Mouse (Mus musculus): ENCODE data around the gene Enc1.

Gene Enc1

DNA sequence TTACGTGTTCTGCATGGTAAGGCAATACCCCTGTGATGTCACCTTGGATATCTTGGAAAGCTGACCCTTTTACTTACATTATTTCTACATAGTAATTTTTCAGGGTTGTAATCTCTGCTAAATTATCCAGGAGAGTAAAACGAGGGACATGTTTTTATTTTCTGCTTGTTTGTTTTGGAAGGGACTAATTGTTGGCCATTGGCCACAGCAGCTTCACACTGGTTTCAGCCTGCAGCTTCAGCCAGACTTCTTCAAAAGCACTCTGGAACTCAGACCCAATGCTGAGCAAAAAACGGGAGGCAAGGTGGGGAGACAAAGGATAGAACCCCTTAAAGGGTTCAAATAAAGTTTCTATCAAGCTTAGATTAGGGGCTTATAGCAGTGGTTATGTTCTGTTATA, 10.8 kb upstream of the Enc1 start:
- no peak for DNase-seq

DNA sequence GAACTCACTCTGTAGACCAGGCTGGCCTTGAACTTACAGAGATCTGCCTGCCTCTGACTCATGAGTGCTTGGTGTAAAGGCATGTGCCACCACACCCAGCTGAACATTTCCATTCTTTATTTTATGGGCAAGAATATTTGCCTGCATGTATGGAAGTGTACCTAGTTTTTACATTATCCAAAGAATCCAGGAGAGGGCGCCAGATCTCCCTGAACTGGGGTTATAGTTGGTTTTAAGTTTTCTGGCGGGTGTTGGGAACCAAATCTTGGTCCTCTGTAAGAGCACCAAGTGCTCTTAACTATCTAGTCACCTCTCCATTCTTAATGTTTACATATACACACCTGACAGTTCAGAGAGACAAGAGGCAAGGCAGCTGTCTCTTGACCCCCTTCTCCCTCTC, 7.8 kb upstream of the Enc1 start:
- peak; percentile 26 for DNase-seq

DNA sequence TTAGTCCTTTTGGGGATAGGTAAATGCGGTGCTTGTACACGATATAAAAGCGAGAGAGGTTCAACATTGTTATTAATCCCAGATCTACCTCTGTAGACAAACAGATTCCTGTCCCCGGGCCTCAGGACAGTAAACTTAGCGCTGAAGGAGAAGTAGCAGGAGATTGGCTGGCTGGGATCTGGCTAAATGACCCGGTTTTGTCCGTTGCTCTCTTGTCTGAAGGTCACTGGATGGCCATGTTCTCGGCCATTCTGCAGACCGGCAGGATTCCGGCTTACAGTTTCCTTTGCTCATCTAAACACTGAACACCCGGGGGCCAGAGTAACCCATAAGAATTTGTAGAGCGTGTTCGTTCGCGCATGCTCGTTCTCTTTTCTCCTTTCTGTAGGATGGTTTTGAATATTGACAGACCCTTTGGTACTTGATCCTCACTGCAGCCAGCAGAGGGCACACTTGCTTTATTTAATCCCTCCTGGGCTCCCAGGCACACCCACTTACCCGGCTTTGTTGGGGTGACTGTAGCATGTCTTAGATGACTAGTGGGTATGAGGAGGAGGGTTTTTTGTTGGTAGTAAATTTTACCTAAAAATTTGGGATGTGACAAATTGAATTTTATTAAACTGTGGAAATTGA, 6.0 kb upstream of the Enc1 start:
- DNase-seq = peak; percentile 91

DNA sequence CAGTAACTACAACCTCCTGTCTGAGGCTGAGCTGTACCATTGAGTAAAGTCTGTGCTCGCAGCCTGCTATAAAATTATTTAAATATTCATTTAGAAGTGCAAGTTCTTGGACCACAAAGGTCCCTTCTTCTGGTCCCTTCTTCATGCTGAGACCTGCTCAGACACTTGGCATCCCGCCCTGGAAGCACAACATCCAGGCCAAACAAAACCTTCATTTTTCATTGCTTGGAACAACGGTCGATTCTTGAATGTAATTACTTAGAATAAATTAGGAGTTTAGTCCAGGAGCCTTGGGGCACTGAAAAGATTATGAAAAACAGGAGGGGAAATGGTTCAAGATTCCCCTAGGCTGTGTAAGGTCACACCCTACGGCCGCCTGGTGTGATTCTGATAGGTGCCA, 5.0 kb upstream of the Enc1 start:
- no peak for DNase-seq

- no peak for DNase-seq
Measured at GRCm38 (mm10) chr13:97237700-97238099, 3.2 kb upstream of the Enc1 start.

- peak; percentile 16 for DNase-seq
Measured at GRCm38 (mm10) chr13:97238181-97238981, 2.5 kb upstream of the Enc1 start.

DNA sequence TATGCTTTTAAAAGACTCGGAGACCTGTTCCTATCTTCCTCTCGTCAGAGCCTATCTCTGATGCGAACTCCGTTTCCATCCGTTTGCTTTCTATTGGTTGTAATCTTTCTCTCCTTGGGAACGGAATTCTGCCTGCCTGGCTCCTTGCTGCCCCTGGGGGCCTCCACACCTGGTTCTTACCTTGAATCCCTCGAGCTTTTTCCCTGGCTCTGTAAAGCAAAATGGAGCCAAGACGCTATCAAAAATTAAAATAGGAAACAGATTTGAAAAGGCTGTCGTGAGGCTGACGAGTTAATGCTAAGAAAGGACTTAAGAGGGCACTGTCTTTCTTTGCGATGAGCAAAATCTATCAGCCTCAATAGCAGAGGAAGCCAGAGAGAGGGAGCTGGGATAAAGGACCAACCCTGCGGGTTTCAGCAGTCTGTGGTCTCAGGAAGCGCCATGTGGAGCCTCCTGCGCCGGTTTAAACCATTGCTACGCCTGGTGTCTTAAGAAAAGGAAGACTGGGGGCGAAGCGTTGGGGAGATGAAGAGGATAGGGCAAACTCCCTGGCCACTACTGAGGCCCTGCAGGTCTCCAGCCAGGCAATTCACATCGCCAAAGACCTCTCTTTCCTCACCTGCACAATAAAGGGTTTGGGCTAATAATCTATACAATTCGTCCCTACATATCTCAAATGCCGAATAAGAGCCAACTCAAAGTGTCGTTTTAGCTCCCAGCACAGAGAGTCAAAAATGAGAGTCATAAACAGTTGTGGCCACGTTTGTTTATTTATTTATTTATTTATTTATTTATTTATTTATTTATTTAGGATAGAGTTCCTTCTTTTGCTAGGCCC, 1.3 kb upstream of the Enc1 start:
- DNase-seq = peak; percentile 68

DNA sequence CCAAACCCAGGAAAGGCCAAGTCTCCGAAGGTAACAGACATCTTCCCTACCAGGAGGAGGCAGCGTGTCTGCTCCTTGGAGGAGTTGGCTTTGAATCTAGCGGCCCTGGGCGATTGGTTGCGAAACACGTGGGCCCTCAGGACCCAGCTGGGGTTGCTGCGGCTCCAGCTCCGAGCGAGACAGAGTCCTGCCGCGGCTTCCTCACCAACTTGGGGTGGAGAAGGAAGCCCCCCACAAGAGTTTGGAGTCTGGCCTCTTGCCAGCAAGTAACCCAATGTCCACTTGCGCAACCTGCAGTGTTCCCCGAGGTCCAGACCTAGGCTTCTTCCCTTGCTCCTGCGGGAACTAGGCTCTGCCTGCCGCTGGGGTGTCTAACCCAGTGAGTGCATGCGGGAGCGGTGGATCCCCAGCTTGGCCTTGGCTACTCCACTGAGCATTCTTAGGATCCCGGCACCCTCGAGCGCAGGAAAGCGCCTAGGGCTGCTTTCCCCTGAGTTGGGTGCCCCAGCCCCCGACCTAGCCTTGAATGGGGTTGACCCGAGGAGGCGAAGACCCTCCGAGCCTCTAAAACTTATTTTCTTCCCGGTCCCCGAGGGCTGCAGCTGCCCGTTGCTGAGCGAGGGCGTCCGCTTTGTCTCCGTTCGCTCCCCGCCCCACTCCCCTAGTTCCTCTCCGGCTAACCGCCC, 483 bp upstream of the Enc1 start:
- peak; percentile 87 for DNase-seq

DNA sequence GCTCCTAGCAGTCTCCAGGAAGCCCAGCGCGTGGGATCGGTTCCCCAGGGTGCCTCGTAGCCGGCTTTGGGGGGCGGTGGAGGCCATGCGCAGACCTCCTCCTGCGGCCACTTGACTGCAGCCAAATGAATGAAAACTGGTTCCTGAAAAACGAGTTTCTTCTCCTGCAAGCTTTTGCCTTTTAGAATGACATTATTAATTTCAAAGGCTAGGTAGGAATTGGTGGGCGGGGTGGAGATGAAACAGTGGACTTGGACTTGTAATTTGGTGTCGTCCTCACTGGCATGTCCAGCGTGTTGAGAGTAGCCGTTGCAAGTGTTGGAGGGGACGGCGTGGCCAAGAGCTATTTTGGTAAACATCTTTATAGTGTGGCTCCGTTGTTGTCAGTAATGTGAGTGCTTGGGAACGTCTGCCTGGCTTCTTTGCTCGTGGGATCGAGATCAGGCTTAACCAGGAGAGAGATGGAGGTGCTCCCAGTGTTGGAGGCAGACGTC, 929 bp downstream of the Enc1 start:
- no peak for DNase-seq

DNA sequence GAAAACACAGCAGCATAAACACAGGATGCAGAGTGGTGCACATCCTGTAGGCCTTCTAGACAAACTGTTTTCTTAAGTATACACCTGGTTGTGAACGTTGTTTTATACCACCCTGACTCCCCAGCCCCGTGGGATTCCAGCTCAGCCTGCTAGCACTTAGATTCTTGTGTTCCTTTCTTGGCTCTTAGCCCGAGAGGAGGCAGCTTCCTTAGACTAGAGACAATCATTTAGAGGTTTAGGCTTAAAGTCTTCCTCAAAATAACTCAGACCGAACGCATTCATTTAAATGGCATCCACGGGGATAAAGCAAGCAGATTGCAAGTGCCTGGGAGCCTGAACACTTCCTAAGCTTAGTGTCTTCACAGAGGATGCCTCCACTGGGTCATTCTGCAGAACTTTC, 1.8 kb downstream of the Enc1 start:
- peak; percentile 20 for DNase-seq

GRCm38 (mm10) chr13:97243962-97244711, 3.2 kb downstream of the Enc1 start:
- no peak for DNase-seq

GRCm38 (mm10) chr13:97244712-97245105, 3.8 kb downstream of the Enc1 start:
- no peak for DNase-seq

GRCm38 (mm10) chr13:97245157-97245556, 4.3 kb downstream of the Enc1 start:
- DNase-seq = no peak

GRCm38 (mm10) chr13:97246217-97246616, 5.3 kb downstream of the Enc1 start:
- no peak for DNase-seq

- DNase-seq = no peak
Measured at GRCm38 (mm10) chr13:97247754-97248153, 6.8 kb downstream of the Enc1 start.

- peak; percentile 43 for DNase-seq
Measured at GRCm38 (mm10) chr13:97249051-97249461, 8.2 kb downstream of the Enc1 start.

DNA sequence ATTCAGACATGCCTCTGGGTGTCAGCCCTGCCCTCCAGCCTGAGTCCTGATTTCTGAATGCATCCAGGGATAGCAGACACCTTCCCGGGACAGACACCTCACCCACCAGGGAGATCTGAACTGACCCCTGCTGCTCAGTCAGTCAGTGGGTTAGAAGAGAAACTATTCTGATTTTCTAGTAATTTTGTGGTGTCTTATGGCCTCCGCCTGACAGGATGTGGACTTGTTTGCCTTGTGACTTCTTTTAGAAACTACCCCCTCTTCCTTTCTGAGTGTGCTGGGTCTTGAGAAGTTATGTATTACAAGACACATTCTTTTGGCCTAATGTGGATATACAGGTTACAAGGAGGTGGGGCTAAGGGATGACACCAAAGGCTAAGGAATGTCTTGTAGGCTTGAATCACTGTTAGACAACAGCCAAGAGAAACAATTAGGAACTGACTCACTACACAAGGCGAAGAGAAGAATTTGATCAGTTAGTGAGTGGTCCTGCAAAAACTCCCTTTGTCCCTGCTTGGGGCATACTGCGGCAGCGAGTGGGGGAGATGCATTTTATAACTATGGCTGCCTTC, 8.7 kb downstream of the Enc1 start:
- peak; percentile 15 for DNase-seq

GRCm38 (mm10) chr13:97250148-97250547, 9.2 kb downstream of the Enc1 start:
- DNase-seq = no peak

GRCm38 (mm10) chr13:97250551-97251380, 9.9 kb downstream of the Enc1 start:
- DNase-seq = no peak

GRCm38 (mm10) chr13:97251736-97252135, 10.8 kb downstream of the Enc1 start:
- no peak for DNase-seq

DNA sequence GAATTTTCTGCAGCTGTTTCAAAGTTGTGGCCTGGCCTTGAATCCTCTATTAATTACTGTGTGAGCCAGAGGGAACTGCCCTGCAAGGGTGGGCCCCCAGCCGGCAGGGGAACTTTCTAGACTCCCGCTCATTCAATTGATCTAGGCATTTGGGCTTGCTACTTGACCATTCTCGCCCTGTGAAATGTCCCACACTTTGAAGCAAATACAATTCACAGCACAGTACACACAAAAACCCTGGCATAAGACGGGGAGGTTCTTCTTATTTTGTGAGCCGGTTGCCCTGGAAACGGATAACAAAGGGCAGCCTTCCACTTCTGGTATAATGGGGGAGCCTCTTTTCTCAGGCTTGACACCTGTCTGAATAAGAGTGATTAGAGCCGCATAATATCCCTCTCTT, 11.6 kb downstream of the Enc1 start:
- no peak for DNase-seq

Data from lung, postnatal 36 days (tissue).